Comparison of ENCODE assay signal across 16 mouse cellular contexts in the genomic region with DNA sequence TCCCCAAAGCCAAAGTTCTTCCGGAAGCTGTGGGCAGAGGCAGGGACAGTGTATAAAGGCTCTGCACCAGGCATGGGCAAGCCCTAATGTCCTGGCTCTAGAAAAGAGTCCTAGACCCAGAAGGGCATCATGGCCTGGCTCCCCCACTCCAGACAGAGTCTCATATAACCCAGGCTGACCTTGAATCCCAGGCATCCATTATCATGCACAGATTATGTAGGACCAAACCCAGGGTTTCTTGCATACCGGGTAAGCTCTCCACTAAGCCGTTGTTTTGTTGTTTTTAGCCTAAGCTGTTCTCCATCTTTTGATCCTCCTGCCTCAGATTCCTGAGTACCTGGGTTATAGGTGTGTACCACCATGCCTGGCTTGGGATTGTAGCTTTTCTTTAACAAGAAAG. TPM values are rescaled to one million over a fixed set of nuclear protein-coding genes. Genes with fewer than 3 reads are reported as not detected.
"Had no signal": no experiment of that assay in that cellular context is flagged by ENCODE, and none has a peak within 500 bp of the region (broad histone marks: within the 10 kb centered on the region; RNA-seq: fewer than 3 reads in every experiment).

No protein-coding gene starts in this region.

- H3K36me3 ChIP-seq: limb, embryonic 13.5 days; liver, embryonic 15.5 days; lung, embryonic 15.5 days; midbrain, embryonic 10.5 days; midbrain, embryonic 15.5 days; neural tube, embryonic 13.5 days had no signal

- H3K4me3 ChIP-seq: layer of hippocampus, adult 2 months; limb, embryonic 13.5 days; liver, embryonic 15.5 days; lung, embryonic 15.5 days; midbrain, embryonic 10.5 days; midbrain, embryonic 15.5 days; neural tube, embryonic 13.5 days had no signal

- H3K27ac ChIP-seq: layer of hippocampus, adult 2 months; limb, embryonic 13.5 days; liver, embryonic 15.5 days; lung, embryonic 15.5 days; midbrain, embryonic 10.5 days; midbrain, embryonic 15.5 days; neural tube, embryonic 13.5 days had no signal

- H3K4me2 ChIP-seq: limb, embryonic 13.5 days; liver, embryonic 11.5 days; liver, embryonic 15.5 days; lung, embryonic 15.5 days; midbrain, embryonic 15.5 days; neural tube, embryonic 13.5 days had no signal

- DNase-seq: kidney, postnatal 4 days; left cerebral cortex, postnatal 4 days; retina, postnatal 1 day; right cerebral cortex, postnatal 4 days; thymus, postnatal 36 days had no signal

- H3K27me3 ChIP-seq: limb, embryonic 13.5 days; lung, embryonic 15.5 days had no signal

- H3K9ac ChIP-seq: limb, embryonic 13.5 days; liver, embryonic 15.5 days; lung, embryonic 15.5 days; midbrain, embryonic 15.5 days; neural tube, embryonic 13.5 days had no signal

- ATAC-seq: midbrain, embryonic 15.5 days had no signal

- H3K9me3 ChIP-seq: limb, embryonic 13.5 days; liver, embryonic 15.5 days; lung, embryonic 15.5 days; midbrain, embryonic 10.5 days; midbrain, embryonic 15.5 days; neural tube, embryonic 13.5 days had no signal

RNA-seq across cellular contexts. Expression of a gene that starts 14.6 kb away (rescaled TPM):
- polyA plus RNA-seq: intestine, embryonic 14.5 days; kidney, embryonic 16.5 days; liver, embryonic 11.5 days; liver, embryonic 15.5 days; midbrain, embryonic 10.5 days; midbrain, embryonic 15.5 days; neural tube, embryonic 13.5 days; spleen, adult 2 months had no signal

RNA-seq across cellular contexts. Expression of a gene that starts 21.1 kb away (rescaled TPM):
- polyA plus RNA-seq: limb, embryonic 13.5 days; liver, embryonic 11.5 days; midbrain, embryonic 10.5 days; midbrain, embryonic 15.5 days; neural tube, embryonic 13.5 days had no signal
